Mouse (Mus musculus) forebrain, embryonic 14.5 days (tissue): ENCODE data around the gene Frmpd1. TPM values are rescaled to one million over a fixed set of nuclear protein-coding genes. Genes with fewer than 3 reads are reported as not detected.

Experiments
- ATAC-seq: fragments of 200-750 bp; cut with Nextera tagmentation; 2 replicates; pipeline ENCODE4 v1.8.0; 2017; ENCODE audit warnings: mild to moderate bottlenecking, moderate library complexity
- DNase-seq: peaks from one replicate; pipeline ENCODE4 v3.0.0-alpha.2; 2015; ENCODE audit warnings: low spot score
- H3K27ac ChIP-seq: fragments of 300-500 bp; sonication (generic); 2 replicates; pipeline ENCODE4 v1.5.1; 2014; ENCODE audit warnings: low read depth, mild to moderate bottlenecking, control low read depth, low read length, moderate library complexity
- H3K27me3 ChIP-seq: fragments of 300-500 bp; sonication (generic); replicated peaks from 2 replicates; pipeline ENCODE4 v1.6.1; 2014; ENCODE audit warnings: low read length, control low read depth, mixed read lengths; ENCODE audit not compliant: control insufficient read depth, insufficient read depth
- H3K36me3 ChIP-seq: fragments of 300-500 bp; sonication (generic); 2 replicates; pipeline ENCODE4 v1.6.1; 2014; ENCODE audit warnings: low read length, control low read depth; ENCODE audit not compliant: control insufficient read depth, insufficient read depth
- H3K4me1 ChIP-seq: fragments of 300-500 bp; sonication (generic); 2 replicates; pipeline ENCODE4 v1.6.1; 2014; ENCODE audit warnings: antibody characterized with exemption, low read length, control low read depth; ENCODE audit not compliant: control insufficient read depth, insufficient read depth
- H3K4me2 ChIP-seq: fragments of 300-500 bp; sonication (generic); 2 replicates; pipeline ENCODE4 v1.6.1; 2014; ENCODE audit warnings: mild to moderate bottlenecking, control low read depth, low read length
- H3K4me3 ChIP-seq: fragments of 300-500 bp; sonication (generic); 2 replicates; pipeline ENCODE4 v1.5.1; 2014; ENCODE audit warnings: low read depth, low read length, control low read depth
- H3K9ac ChIP-seq: fragments of 300-500 bp; sonication (generic); 2 replicates; pipeline ENCODE4 v1.6.1; 2014; ENCODE audit warnings: mild to moderate bottlenecking, low read length, control low read depth, moderate library complexity
- H3K9me3 ChIP-seq: fragments of 300-500 bp; sonication (generic); replicated peaks from 2 replicates; pipeline ENCODE4 v1.6.1; 2016; ENCODE audit warnings: low read length, control low read depth, mixed read lengths; ENCODE audit not compliant: control insufficient read depth
- WGBS: fragments of 180-500 bp; shearing (Covaris S2); extraction: QIAGEN DNeasy Blood & Tissue Kit; methylation state at CpG from one replicate; pipeline ENCODE4 v1.1.7; 2014; 5-methylcytosine and 5-hydroxymethylcytosine counted together
- polyA plus RNA-seq: library from polyadenylated mRNA; unstranded; fragments of >200 nt; fragmentation: Nextera tagmentation; extraction: Ambion mirVana; gene quantifications from 2 replicates; pipeline ENCODE4 v1.2.1, GENCODE M21; 2014

Frmpd1 gene
- polyA plus RNA-seq, 1 experiment from 2014 or later: 0.25 TPM

- DNase-seq: no peak
- Histone ChIP-seq H3K9me3 (no peaks in the 10 kb centered on the region), H3K4me3 (no peak overlapping the region), H3K9ac (no peak overlapping the region), H3K4me1 (peaks cover 11% of the 10 kb centered on the region), H3K36me3 (no peaks in the 10 kb centered on the region), H3K27ac (no peak overlapping the region), H3K27me3 (no peaks in the 10 kb centered on the region), H3K4me2 (no peak overlapping the region)
- 87% methylated on average over 11 of the region's 11 CpGs for WGBS
- ATAC-seq: no peak
Observed at GRCm38 (mm10) chr4:45212342-45213063, 27.8 kb downstream of the Frmpd1 start.

GRCm38 (mm10) chr4:45219946-45220345 is 35.3 kb downstream of the Frmpd1 start:
- Histone ChIP-seq H3K4me2 (no peak overlapping the region), H3K36me3 (no peaks in the 10 kb centered on the region), H3K9ac (no peak overlapping the region), H3K4me3 (no peak overlapping the region), H3K4me1 (no peaks in the 10 kb centered on the region), H3K9me3 (no peaks in the 10 kb centered on the region), H3K27ac (no peak overlapping the region), H3K27me3 (no peaks in the 10 kb centered on the region)
- DNase-seq (no peak), ATAC-seq (no peak)
- WGBS: 92% methylated on average over 8 of the region's 8 CpGs

- DNase-seq (no peak), ATAC-seq (no peak)
- WGBS: 94% methylated on average over 2 of the region's 2 CpGs
- H3K27ac ChIP-seq: no peak overlapping the region
- H3K27me3 ChIP-seq: no peaks in the 10 kb centered on the region
- no peaks in the 10 kb centered on the region for H3K4me1 ChIP-seq
- H3K4me2 ChIP-seq: no peak overlapping the region
- no peaks in the 10 kb centered on the region for H3K36me3 ChIP-seq
- no peak overlapping the region for H3K4me3 ChIP-seq
- H3K9ac ChIP-seq: no peak overlapping the region
- no peaks in the 10 kb centered on the region for H3K9me3 ChIP-seq
Observed at GRCm38 (mm10) chr4:45222395-45222794, 37.7 kb downstream of the Frmpd1 start.

- DNase-seq: no peak
- no peak for ATAC-seq
- Histone ChIP-seq H3K9ac (no peak overlapping the region), H3K4me1 (no peaks in the 10 kb centered on the region), H3K27ac (no peak overlapping the region), H3K27me3 (no peaks in the 10 kb centered on the region), H3K9me3 (no peaks in the 10 kb centered on the region), H3K4me2 (no peak overlapping the region), H3K4me3 (no peak overlapping the region), H3K36me3 (no peaks in the 10 kb centered on the region)
- 74% methylated on average over 5 of the region's 5 CpGs for WGBS
Observed at GRCm38 (mm10) chr4:45230263-45230662, 45.6 kb downstream of the Frmpd1 start.

GRCm38 (mm10) chr4:45238260-45238659 is 53.6 kb downstream of the Frmpd1 start:
- DNase-seq (no peak), ATAC-seq (no peak)
- no peaks in the 10 kb centered on the region for H3K27me3 ChIP-seq
- WGBS: 79% methylated on average over 5 of the region's 5 CpGs
- H3K4me3 ChIP-seq: no peak overlapping the region
- no peak overlapping the region for H3K9ac ChIP-seq
- no peaks in the 10 kb centered on the region for H3K4me1 ChIP-seq
- no peaks in the 10 kb centered on the region for H3K36me3 ChIP-seq
- H3K4me2 ChIP-seq: no peak overlapping the region
- H3K9me3 ChIP-seq: no peaks in the 10 kb centered on the region
- no peak overlapping the region for H3K27ac ChIP-seq

GRCm38 (mm10) chr4:45241330-45241729 is 56.7 kb downstream of the Frmpd1 start:
- Histone ChIP-seq H3K27ac (no peak overlapping the region), H3K9ac (no peak overlapping the region), H3K4me2 (no peak overlapping the region), H3K36me3 (no peaks in the 10 kb centered on the region), H3K4me1 (no peaks in the 10 kb centered on the region), H3K27me3 (no peaks in the 10 kb centered on the region), H3K9me3 (no peaks in the 10 kb centered on the region), H3K4me3 (no peak overlapping the region)
- WGBS: 89% methylated on average over 5 of the region's 5 CpGs
- DNase-seq (no peak), ATAC-seq (no peak)

GRCm38 (mm10) chr4:45242163-45242562 is 57.5 kb downstream of the Frmpd1 start:
- ATAC-seq (no peak), DNase-seq (no peak)
- Histone ChIP-seq H3K27me3 (no peaks in the 10 kb centered on the region), H3K27ac (no peak overlapping the region), H3K9ac (no peak overlapping the region), H3K9me3 (no peaks in the 10 kb centered on the region), H3K4me3 (no peak overlapping the region), H3K36me3 (no peaks in the 10 kb centered on the region), H3K4me1 (no peaks in the 10 kb centered on the region), H3K4me2 (no peak overlapping the region)
- 87% methylated on average over 7 of the region's 7 CpGs for WGBS

GRCm38 (mm10) chr4:45243211-45243902 is 58.7 kb downstream of the Frmpd1 start:
- Histone ChIP-seq H3K4me2 (no peak overlapping the region), H3K9me3 (no peaks in the 10 kb centered on the region), H3K4me3 (no peak overlapping the region), H3K36me3 (no peaks in the 10 kb centered on the region), H3K4me1 (no peaks in the 10 kb centered on the region), H3K9ac (no peak overlapping the region), H3K27ac (no peak overlapping the region), H3K27me3 (no peaks in the 10 kb centered on the region)
- WGBS: 58% methylated on average over 15 of the region's 15 CpGs
- DNase-seq: no peak
- ATAC-seq: no peak

- WGBS: 3% methylated on average over 8 of the region's 8 CpGs
- peak; percentile 73 for DNase-seq
Observed at GRCm38 (mm10) chr4:45251265-45251664, 66.6 kb downstream of the Frmpd1 start.

More at GRCm38 (mm10) chr4:45251265-45251664, 66.6 kb downstream of the Frmpd1 start:
- H3K4me2 ChIP-seq: no peak overlapping the region
- no peaks in the 10 kb centered on the region for H3K36me3 ChIP-seq
- peak; percentile 45 for ATAC-seq
- no peak overlapping the region for H3K4me3 ChIP-seq
- H3K9ac ChIP-seq: no peak overlapping the region
- no peak overlapping the region for H3K27ac ChIP-seq
- peaks cover 27% of the 10 kb centered on the region for H3K4me1 ChIP-seq
- H3K27me3 ChIP-seq: 0 out of 2 replicates have a peak, but pooled peaks cover 3% of the 10 kb centered on the region
- no peaks in the 10 kb centered on the region for H3K9me3 ChIP-seq
